Mouse (Mus musculus) neural tube, embryonic 12.5 days (tissue): ENCODE data around the gene Pax2. TPM values are rescaled to one million over a fixed set of nuclear protein-coding genes. Genes with fewer than 3 reads are reported as not detected.

Source experiments
- ATAC-seq: fragments of 200-750 bp; cut with Nextera tagmentation; 2 replicates; pipeline ENCODE4 v1.8.0; 2017; ENCODE audit warnings: low read depth, mild to moderate bottlenecking, moderate TSS enrichment, moderate library complexity; ENCODE audit not compliant: low FRiP score
- H3K27ac ChIP-seq: fragments of 300-500 bp; sonication (generic); 2 replicates; pipeline ENCODE4 v1.5.1; 2016
- H3K27me3 ChIP-seq: fragments of 300-500 bp; sonication (generic); replicated peaks from 2 replicates; pipeline ENCODE4 v1.6.1; 2016; ENCODE audit warnings: mild to moderate bottlenecking
- H3K36me3 ChIP-seq: fragments of 300-500 bp; sonication (generic); 2 replicates; pipeline ENCODE4 v1.6.1; 2016; ENCODE audit warnings: mild to moderate bottlenecking
- H3K4me1 ChIP-seq: fragments of 300-500 bp; sonication (generic); 2 replicates; pipeline ENCODE4 v1.6.1; 2016
- H3K4me2 ChIP-seq: fragments of 300-500 bp; sonication (generic); replicated peaks from 2 replicates; pipeline ENCODE4 v1.6.1; 2016; ENCODE audit warnings: mild to moderate bottlenecking
- H3K4me3 ChIP-seq: fragments of 300-500 bp; sonication (generic); 2 replicates; pipeline ENCODE4 v1.5.1; 2016
- H3K9ac ChIP-seq: fragments of 300-500 bp; sonication (generic); 2 replicates; pipeline ENCODE4 v1.6.1; 2016; ENCODE audit warnings: mild to moderate bottlenecking
- H3K9me3 ChIP-seq: fragments of 300-500 bp; sonication (generic); 2 replicates; pipeline ENCODE4 v1.6.1; 2016; ENCODE audit warnings: mild to moderate bottlenecking
- WGBS: fragments of 180-500 bp; shearing (Covaris S2); methylation state at CpG from one replicate; pipeline ENCODE4 v1.1.7; 2016; 5-methylcytosine and 5-hydroxymethylcytosine counted together
- polyA plus RNA-seq: library from polyadenylated mRNA; unstranded; fragments of >200 nt; fragmentation: Nextera tagmentation; extraction: Ambion mirVana; gene quantifications from 2 replicates; pipeline ENCODE4 v1.2.1, GENCODE M21; 2016

The Pax2 gene
- polyA plus RNA-seq, 1 experiment from 2014 or later = 21.9 TPM

DNA sequence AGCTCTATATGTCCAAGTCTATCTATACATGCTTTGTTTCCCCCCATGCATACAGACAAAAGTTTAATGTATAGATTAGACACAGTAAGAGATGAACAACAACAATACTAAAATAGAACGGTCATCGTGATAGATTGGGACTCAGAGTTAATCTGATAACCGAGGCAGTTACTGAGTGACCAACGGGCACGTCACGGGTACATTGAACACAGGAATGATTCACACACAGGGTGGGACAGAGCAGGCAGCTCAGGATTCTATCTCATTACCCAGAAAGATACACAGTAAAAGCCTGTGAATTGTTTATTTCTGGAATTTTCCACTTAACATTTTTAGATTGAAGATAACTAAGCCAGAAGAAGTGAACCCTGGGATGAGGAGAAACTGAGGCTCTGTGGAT lies 42.9 kb downstream of the Pax2 start:
- no peak for ATAC-seq

DNA sequence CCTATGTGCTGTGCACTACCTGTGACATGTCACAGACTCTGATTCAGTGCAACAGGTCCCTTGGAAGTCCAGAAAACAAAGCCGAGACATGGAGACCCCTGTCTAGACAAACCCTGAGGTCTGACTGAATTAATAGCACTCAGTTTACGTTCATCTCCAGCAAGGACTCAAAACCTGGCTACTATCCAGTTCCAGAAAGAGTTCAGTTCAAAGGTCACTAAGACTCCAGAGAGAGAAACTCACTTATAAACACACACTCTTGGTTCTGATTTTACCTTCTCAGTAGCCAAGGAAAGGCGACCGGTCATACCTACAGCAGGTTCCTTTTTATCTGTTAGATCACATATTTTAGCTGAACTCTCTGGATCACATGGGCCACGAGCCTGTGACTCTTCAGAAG lies 43.3 kb downstream of the Pax2 start:
- WGBS = 86% methylated on average over 5 of the region's 5 CpGs
- H3K27me3 ChIP-seq = no peaks in the 10 kb centered on the region
- no peak overlapping the region for H3K27ac ChIP-seq
- peaks cover 57% of the 10 kb centered on the region for H3K4me1 ChIP-seq
- no peak overlapping the region for H3K4me3 ChIP-seq
- no peak overlapping the region for H3K9ac ChIP-seq
- H3K9me3 ChIP-seq = no peaks in the 10 kb centered on the region
- H3K4me2 ChIP-seq = no peak overlapping the region
- ATAC-seq = no peak
- no peaks in the 10 kb centered on the region for H3K36me3 ChIP-seq

More for the DNA sequence above, 42.9 kb downstream of the Pax2 start:
- H3K27me3 ChIP-seq = no peaks in the 10 kb centered on the region
- H3K4me3 ChIP-seq = no peak overlapping the region
- H3K9me3 ChIP-seq = no peaks in the 10 kb centered on the region
- WGBS = 70% methylated on average over 6 of the region's 6 CpGs
- H3K9ac ChIP-seq = no peak overlapping the region
- H3K4me2 ChIP-seq = no peak overlapping the region
- no peaks in the 10 kb centered on the region for H3K36me3 ChIP-seq
- H3K4me1 ChIP-seq = peaks cover 57% of the 10 kb centered on the region
- H3K27ac ChIP-seq = no peak overlapping the region

DNA sequence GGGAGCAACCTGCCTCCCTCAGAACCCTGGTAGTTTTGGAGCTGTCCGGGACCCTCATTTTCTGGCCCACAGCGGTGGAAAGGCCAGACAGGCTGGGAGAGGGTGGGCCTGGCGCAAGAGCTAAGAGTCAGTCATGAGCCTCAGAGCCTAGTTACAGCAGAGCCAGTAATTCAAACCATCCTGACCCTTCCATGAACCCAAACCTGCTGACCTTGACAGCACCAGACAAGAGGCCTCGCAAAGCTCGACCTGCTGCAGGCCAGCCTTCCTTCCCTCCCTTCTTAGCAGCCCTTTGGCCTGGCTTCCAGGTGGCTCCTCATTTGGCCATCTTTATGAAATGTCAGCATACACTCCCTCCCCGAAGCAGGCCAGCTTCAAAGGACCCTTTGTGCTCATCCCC lies 44.5 kb downstream of the Pax2 start:
- no peaks in the 10 kb centered on the region for H3K27me3 ChIP-seq
- H3K9me3 ChIP-seq = no peaks in the 10 kb centered on the region
- no peak for ATAC-seq
- no peak overlapping the region for H3K27ac ChIP-seq
- peaks cover 57% of the 10 kb centered on the region for H3K4me1 ChIP-seq
- 26% methylated on average over 6 of the region's 6 CpGs for WGBS
- H3K4me2 ChIP-seq = no peak overlapping the region
- H3K36me3 ChIP-seq = no peaks in the 10 kb centered on the region
- no peak overlapping the region for H3K4me3 ChIP-seq
- no peak overlapping the region for H3K9ac ChIP-seq

DNA sequence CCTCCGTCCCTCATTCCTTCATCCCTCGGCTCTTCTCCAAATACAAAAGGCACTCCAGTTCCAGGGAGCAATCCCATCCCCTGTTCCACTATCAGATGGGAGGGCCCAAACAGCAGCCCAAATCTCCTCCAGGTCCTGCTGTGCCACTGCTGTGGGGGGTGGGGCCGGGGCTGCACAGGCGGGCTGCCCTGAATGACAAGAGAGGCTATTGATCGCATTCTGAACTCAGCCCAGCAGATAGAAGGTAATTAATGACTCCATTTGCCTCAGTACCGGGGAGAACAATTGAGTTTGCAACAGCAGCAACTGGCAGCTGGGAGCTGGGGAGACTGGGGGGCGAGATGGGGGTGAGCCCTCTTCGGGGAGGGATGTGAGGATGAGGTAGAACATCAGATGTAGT lies 52.9 kb downstream of the Pax2 start:
- H3K4me3 ChIP-seq = no peak overlapping the region
- peaks cover 21% of the 10 kb centered on the region for H3K4me1 ChIP-seq
- ATAC-seq = no peak
- H3K4me2 ChIP-seq = peak overlapping the region; percentile 12
- H3K9me3 ChIP-seq = no peaks in the 10 kb centered on the region
- H3K27ac ChIP-seq = no peak overlapping the region
- H3K9ac ChIP-seq = no peak overlapping the region
- no peaks in the 10 kb centered on the region for H3K36me3 ChIP-seq
- H3K27me3 ChIP-seq = no peaks in the 10 kb centered on the region; the same call in 1 of the 2 replicates
- 2% methylated on average over 8 of the region's 8 CpGs for WGBS

DNA sequence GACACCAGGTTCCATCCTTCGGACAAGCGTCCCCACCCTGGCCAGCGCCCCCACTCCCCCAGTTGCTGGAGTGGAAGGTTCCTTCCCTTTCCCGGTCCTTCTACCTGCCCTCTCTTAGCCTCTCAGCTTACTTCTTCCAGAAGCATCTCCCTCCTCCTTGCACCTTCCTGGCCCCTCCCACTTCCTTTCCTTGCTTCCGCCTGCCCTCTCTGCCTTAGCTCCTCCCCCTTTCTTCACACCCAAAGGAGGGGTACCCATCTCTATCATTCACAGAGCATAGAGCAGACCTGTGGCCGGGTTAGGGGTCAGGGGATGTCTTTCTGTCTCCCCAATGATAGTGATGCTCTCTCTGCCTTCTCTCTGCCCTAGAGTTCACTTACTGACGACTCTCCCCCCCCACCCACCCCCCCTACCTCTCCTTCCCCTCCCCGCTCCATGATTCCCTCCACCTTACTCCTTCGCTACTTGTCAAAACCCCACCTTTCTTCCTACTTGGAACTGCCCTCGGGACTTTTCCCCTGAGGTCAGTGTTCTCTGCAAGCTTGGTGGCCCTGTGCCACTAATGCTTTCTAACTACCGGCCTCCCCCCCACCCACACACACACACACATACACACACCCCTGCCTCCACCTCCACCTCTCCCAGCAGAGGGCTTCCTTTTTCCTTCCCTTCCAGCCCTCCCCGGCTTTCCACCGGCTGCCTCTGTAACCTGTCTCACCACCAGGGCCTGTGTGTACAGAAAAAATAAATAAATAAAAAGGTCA lies 57.0 kb downstream of the Pax2 start:
- no peak for ATAC-seq
- Histone ChIP-seq H3K27me3 (peaks cover 4% of the 10 kb centered on the region), H3K36me3 (no peaks in the 10 kb centered on the region), H3K4me2 (no peak overlapping the region), H3K27ac (no peak overlapping the region), H3K9me3 (no peaks in the 10 kb centered on the region), H3K9ac (no peak overlapping the region), H3K4me1 (peaks cover 42% of the 10 kb centered on the region), H3K4me3 (no peak overlapping the region)
- 67% methylated on average over 13 of the region's 13 CpGs for whole genome bisulfite sequencing

DNA sequence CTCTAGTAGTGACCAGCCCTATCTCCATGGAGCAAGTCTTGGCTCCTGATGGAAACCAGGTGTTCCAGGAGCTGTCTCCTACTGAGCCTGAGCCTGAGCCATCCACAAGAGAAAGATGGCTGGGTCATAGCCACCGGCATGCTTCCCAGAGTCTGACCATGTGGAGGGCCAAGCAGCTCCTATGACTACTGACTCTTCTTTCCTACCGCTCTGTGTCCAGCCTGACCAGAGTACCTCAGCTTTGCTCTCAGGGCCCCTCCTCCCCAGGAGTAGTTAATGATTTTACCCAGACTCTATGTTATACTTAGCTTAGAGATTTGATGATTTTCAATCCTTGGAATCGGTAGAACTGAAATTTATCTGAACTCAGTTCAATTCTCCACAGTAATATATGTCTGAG lies 59.3 kb downstream of the Pax2 start:
- no peak overlapping the region for H3K4me2 ChIP-seq
- no peaks in the 10 kb centered on the region for H3K36me3 ChIP-seq
- 86% methylated on average over 3 of the region's 3 CpGs for WGBS
- no peak for ATAC-seq
- peaks cover 21% of the 10 kb centered on the region for H3K27me3 ChIP-seq
- peaks cover 48% of the 10 kb centered on the region for H3K4me1 ChIP-seq
- no peak overlapping the region for H3K9ac ChIP-seq
- no peak overlapping the region for H3K4me3 ChIP-seq
- H3K27ac ChIP-seq = no peak overlapping the region
- no peaks in the 10 kb centered on the region for H3K9me3 ChIP-seq

DNA sequence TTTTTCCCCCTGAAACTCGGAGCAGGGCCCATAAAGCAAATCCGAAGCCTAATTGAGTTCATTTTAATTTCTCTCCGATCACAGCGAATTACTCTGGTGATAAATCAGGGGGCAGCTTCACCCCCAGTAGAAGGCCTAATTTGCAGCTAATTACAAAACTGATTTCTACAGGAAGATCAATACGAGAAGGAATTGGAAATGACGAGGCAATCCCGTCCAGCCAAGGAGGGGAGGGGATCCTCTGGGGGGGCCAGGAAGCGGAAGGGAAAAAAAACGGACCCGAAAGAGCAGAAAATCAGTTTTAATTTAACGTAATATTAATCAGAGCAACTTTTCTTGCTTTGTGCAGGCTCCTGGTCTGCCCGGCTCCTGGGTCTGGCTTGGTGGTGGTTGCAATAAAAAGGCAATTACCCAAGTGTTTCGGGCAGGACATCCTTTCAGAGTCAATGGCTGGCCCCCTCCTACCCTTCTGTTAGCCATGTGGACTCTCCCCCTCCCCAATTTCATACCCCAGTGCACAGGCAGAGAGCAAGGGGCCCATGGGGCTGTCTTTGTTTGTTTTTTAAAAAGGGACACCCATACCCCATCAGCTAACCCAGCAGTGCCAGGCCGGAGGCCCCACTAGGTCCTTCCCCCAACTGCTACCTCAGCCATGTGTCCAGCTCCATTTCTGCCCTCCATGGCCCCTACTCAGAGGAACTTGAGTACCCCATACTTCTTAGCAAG lies 61.7 kb downstream of the Pax2 start:
- Histone ChIP-seq H3K4me1 (peaks cover 64% of the 10 kb centered on the region), H3K27ac (no peak overlapping the region), H3K36me3 (no peaks in the 10 kb centered on the region), H3K4me2 (no peak overlapping the region), H3K27me3 (peaks cover 36% of the 10 kb centered on the region), H3K9me3 (no peaks in the 10 kb centered on the region), H3K9ac (no peak overlapping the region), H3K4me3 (no peak overlapping the region)
- peak; percentile 48; the same call in 1 of the 2 replicates for ATAC-seq
- 18% methylated on average over 14 of the region's 14 CpGs for WGBS

DNA sequence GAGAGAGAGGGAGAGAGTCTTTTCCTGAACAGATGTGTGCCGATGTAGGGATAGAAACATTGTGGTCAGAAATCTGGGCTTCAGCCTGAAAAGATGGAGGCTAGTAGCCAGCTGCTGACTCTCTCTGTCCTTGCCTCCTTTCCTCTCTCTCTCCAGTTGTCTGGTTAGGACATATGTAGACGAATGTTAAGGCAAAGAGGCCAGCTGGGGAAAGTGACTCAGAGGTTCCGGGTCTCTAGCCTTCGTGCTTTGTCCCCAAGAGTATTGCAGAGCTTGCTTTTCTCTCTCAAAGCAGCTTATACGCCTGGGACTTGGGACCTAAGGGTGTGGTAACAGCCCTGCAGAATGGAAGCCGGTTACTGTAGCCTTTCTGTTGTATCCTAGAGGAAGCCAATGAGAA lies 62.8 kb downstream of the Pax2 start:
- Histone ChIP-seq H3K9me3 (no peaks in the 10 kb centered on the region), H3K9ac (no peak overlapping the region), H3K4me1 (peaks cover 60% of the 10 kb centered on the region), H3K4me3 (no peak overlapping the region), H3K27me3 (peaks cover 39% of the 10 kb centered on the region), H3K4me2 (no peak overlapping the region), H3K27ac (no peak overlapping the region), H3K36me3 (no peaks in the 10 kb centered on the region)
- 55% methylated on average over 6 of the region's 6 CpGs for WGBS
- ATAC-seq = no peak

DNA sequence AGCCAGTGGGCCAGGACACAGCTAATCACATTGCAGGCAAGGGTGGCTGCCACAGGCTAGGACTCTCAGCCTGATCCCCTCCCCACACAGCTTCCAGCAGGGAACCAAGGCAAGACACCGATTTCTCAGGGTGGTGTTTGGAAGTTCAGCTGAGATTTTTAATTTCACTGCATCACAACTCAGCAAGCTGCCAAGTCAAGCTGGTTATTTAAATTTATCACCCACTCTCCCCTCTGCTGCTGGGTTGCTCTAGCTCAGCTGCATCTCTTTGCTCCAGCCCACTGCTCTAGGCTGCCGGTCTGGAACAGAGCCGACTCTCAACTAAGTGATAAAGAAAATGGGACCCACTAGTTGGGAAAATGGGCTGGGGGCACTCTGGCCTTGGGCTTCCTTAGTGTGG lies 65.7 kb downstream of the Pax2 start:
- 50% methylated on average over 3 of the region's 3 CpGs for WGBS
- no peak overlapping the region for H3K27ac ChIP-seq
- no peak for ATAC-seq
- no peaks in the 10 kb centered on the region for H3K36me3 ChIP-seq
- no peak overlapping the region for H3K4me2 ChIP-seq
- peaks cover 55% of the 10 kb centered on the region for H3K27me3 ChIP-seq
- no peaks in the 10 kb centered on the region for H3K9me3 ChIP-seq
- H3K9ac ChIP-seq = no peak overlapping the region
- no peak overlapping the region for H3K4me3 ChIP-seq
- peaks cover 54% of the 10 kb centered on the region for H3K4me1 ChIP-seq

DNA sequence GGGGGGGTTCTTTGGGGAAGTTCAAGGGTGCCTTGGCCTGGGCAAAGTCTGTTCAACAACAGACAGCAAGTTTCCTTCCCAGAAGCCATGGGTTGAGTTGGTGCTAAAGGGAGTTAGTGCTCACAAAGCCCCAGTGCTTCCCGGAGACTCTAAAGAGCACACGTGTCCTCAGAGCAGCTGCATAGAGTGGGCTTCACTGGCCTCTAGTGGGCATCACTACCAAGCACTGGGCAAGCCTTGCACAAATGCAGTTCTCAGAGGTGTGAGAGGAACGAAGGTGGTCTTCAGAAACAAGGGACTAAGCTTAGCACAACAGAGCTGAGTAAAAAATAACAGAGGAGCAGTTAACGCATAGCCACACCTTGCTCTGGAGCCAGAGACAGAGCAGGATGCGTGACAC lies 66.5 kb downstream of the Pax2 start:
- Histone ChIP-seq H3K36me3 (no peaks in the 10 kb centered on the region), H3K9me3 (no peaks in the 10 kb centered on the region), H3K4me3 (no peak overlapping the region), H3K27ac (no peak overlapping the region), H3K9ac (no peak overlapping the region), H3K4me1 (peaks cover 46% of the 10 kb centered on the region), H3K27me3 (peaks cover 55% of the 10 kb centered on the region), H3K4me2 (no peak overlapping the region)
- WGBS = 61% methylated on average over 5 of the region's 5 CpGs
- no peak for ATAC-seq

DNA sequence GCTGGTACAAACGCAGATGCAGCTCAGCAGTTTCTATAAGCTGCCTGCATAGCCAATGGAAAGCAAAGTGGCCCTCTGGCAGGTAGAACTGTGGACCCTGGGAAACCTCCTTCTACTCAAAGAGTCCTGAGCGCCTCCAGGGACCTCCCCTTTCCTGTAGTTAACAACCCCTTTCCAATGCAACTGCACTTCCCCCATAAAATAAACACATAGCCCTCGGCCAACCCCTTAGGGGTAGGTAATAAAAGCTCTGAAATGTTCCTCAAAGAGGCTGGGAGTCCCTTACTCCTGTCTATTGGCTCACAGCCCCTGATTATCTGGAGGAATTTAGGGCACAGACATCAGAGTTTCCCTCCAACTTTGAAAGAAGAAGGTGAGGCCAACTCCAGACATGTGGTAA lies 67.8 kb downstream of the Pax2 start:
- peaks cover 33% of the 10 kb centered on the region for H3K4me1 ChIP-seq
- WGBS = 17% methylated on average over 3 of the region's 3 CpGs

DNA sequence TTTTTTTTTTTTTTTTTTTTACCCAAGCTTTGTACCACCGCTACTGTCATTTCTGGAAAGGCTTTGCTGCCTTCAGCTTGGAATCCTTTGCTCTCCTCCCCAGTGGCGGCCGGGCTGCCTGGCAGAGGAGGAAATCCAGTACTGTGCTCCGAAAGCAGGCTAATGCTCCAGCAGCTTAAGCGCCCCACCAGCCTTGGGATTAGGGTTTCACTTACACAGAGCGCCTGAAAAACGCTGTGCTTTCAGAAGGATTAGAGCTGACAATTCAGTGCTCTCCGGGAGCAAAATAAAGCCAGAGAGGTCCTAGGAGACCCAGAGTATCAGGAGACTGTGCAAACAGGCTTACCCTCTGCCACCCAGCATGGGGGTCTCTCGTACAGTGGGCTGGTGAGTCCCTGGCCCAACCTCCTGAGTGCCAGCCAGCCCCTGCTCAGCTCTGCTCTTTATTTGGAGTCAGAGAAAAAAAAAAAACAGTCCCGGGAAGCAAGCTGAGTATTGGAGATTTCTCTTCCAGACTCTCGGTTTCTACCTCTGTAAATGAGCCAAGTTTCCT lies 69.4 kb downstream of the Pax2 start:
- Histone ChIP-seq H3K27me3 (peaks cover 45% of the 10 kb centered on the region), H3K9ac (no peak overlapping the region)

More for the DNA sequence above, 67.8 kb downstream of the Pax2 start:
- Histone ChIP-seq H3K27ac (no peak overlapping the region), H3K36me3 (no peaks in the 10 kb centered on the region), H3K9ac (no peak overlapping the region), H3K4me3 (no peak overlapping the region), H3K27me3 (peaks cover 56% of the 10 kb centered on the region), H3K4me2 (no peak overlapping the region), H3K9me3 (no peaks in the 10 kb centered on the region)
- no peak for ATAC-seq

More for the DNA sequence above, 69.4 kb downstream of the Pax2 start:
- no peak for ATAC-seq
- no peak overlapping the region for H3K4me3 ChIP-seq
- no peaks in the 10 kb centered on the region for H3K36me3 ChIP-seq
- H3K9me3 ChIP-seq = no peaks in the 10 kb centered on the region
- H3K27ac ChIP-seq = no peak overlapping the region
- H3K4me2 ChIP-seq = no peak overlapping the region
- WGBS = 24% methylated on average over 11 of the region's 11 CpGs
- peaks cover 22% of the 10 kb centered on the region for H3K4me1 ChIP-seq
